Mouse (Mus musculus): Measurements from ENCODE around the gene Rgs3. TPM values are rescaled to one million over a fixed set of nuclear protein-coding genes. Genes with fewer than 3 reads are reported as not detected.

Rgs3 gene
- total and polyA plus RNA-seq, 3 experiments = not detected

DNA sequence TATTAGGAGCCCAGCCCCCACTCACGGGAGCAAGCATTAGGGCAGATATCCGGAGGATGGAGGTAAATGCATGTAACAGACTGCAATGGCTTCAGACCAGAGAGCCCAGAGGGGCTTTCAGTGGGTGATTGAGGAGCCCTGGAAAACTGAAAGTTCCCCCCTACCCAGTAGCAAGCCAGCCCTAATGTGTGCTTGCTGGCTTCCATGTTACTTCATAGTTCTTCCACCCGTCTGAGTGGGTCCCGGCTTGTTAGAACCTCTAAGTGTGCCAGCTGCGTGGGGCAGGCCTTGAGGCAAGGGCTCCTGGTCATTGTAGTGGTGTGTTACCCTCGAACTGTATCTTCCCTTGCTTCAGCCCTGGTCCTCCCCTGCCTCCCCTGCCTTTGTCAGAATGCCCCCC lies 168.8 kb downstream of the Rgs3 start:
- Histone ChIP-seq H3K79me2 (ENCODE audit: control insufficient read depth, insufficient read depth, low read length, poor library complexity) (no peaks in the 10 kb centered on the region), H3K36me3 (ENCODE audit: control insufficient read depth in 1 of 2, insufficient read depth in 2 of 2, low read length in 2 of 2) (no peaks in the 10 kb centered on the region), H3K27me3 (ENCODE audit: control insufficient read depth in 1 of 2, insufficient read depth in 2 of 2, low read length in 2 of 2) (no peaks in the 10 kb centered on the region), H3K4me3 (ENCODE audit: control insufficient read depth in 1 of 2, insufficient read depth in 1 of 2, low read depth in 2 of 2, low read length in 2 of 2) (no peak overlapping the region), H3K9me3 (replicated peaks; ENCODE audit: insufficient read depth, low read length) (no peaks in the 10 kb centered on the region), H3K9ac (ENCODE audit: control insufficient read depth, low read depth, low read length, poor library complexity, severe bottlenecking) (no peak overlapping the region), H3K4me1 (ENCODE audit: control insufficient read depth in 1 of 2, insufficient read depth in 2 of 2, low read length in 2 of 2) (no peaks in the 10 kb centered on the region), H3K27ac (ENCODE audit: control insufficient read depth, low read depth, low read length) (no peak overlapping the region)
- no peak for TF ChIP-seq EP300 (IDR thresholded peaks at IDR 0.05; ENCODE audit: low read depth in 1 of 2, low read length in 2 of 2)
- TF ChIP-seq TAL1 (IDR thresholded peaks at IDR 0.05; ENCODE audit: low read length) = no peak
- no peak for TF ChIP-seq USF2 (IDR thresholded peaks at IDR 0.05; ENCODE audit: borderline replicate concordance in 1 of 2, insufficient read depth in 1 of 2, low read depth in 1 of 2, low read length in 2 of 2)
- TF ChIP-seq ZNF384 (IDR thresholded peaks at IDR 0.05; ENCODE audit: low read depth, low read length) = no peak
- no peak for TF ChIP-seq USF1 (IDR thresholded peaks at IDR 0.05; ENCODE audit: low read depth, low read length)
- DNase-seq (ENCODE audit: low read depth, low spot score) = no peak

GRCm38 (mm10) chr4:62729191-62729590 lies 169.5 kb downstream of the Rgs3 start:
- no peaks in the 10 kb centered on the region for H3K4me1 ChIP-seq (ENCODE audit: control insufficient read depth in 1 of 2, insufficient read depth in 2 of 2, low read length in 2 of 2)
- H3K27ac ChIP-seq (ENCODE audit: control insufficient read depth, low read depth, low read length) = no peak overlapping the region
- no peaks in the 10 kb centered on the region for H3K9me3 ChIP-seq (replicated peaks; ENCODE audit: insufficient read depth, low read length)

GRCm38 (mm10) chr4:62729941-62730340 lies 170.3 kb downstream of the Rgs3 start:
- Histone ChIP-seq H3K9ac (ENCODE audit: control insufficient read depth, low read depth, low read length, poor library complexity, severe bottlenecking) (no peak overlapping the region), H3K9me3 (replicated peaks; ENCODE audit: insufficient read depth, low read length) (no peaks in the 10 kb centered on the region), H3K4me1 (ENCODE audit: control insufficient read depth in 1 of 2, insufficient read depth in 2 of 2, low read length in 2 of 2) (no peaks in the 10 kb centered on the region), H3K79me2 (ENCODE audit: control insufficient read depth, insufficient read depth, low read length, poor library complexity) (no peaks in the 10 kb centered on the region), H3K27ac (ENCODE audit: control insufficient read depth, low read depth, low read length) (no peak overlapping the region), H3K27me3 (ENCODE audit: control insufficient read depth in 1 of 2, insufficient read depth in 2 of 2, low read length in 2 of 2) (no peaks in the 10 kb centered on the region), H3K4me3 (ENCODE audit: control insufficient read depth in 1 of 2, insufficient read depth in 1 of 2, low read depth in 2 of 2, low read length in 2 of 2) (no peak overlapping the region), H3K36me3 (ENCODE audit: control insufficient read depth in 1 of 2, insufficient read depth in 2 of 2, low read length in 2 of 2) (no peaks in the 10 kb centered on the region)
- DNase-seq (ENCODE audit: low read depth, low spot score) = no peak
- TF ChIP-seq CHD1 (IDR thresholded peaks at IDR 0.05; ENCODE audit: low read depth, low read length) (no peak), SMC3 (IDR thresholded peaks at IDR 0.05; ENCODE audit: low read depth, low read length) (no peak), TCF12 (IDR thresholded peaks at IDR 0.05; ENCODE audit: low read depth, low read length) (no peak), MYB (IDR thresholded peaks at IDR 0.05; ENCODE audit: low read depth, low read length) (no peak)

More at GRCm38 (mm10) chr4:62729191-62729590, 169.5 kb downstream of the Rgs3 start:
- H3K9ac ChIP-seq (ENCODE audit: control insufficient read depth, low read depth, low read length, poor library complexity, severe bottlenecking) = no peak overlapping the region
- H3K27me3 ChIP-seq (ENCODE audit: control insufficient read depth in 1 of 2, insufficient read depth in 2 of 2, low read length in 2 of 2) = no peaks in the 10 kb centered on the region
- TF ChIP-seq RCOR1 (IDR thresholded peaks at IDR 0.05; ENCODE audit: low read depth, low read length) (no peak), CHD1 (IDR thresholded peaks at IDR 0.05; ENCODE audit: low read depth, low read length) (no peak), EP300 (IDR thresholded peaks at IDR 0.05; ENCODE audit: low read depth in 1 of 2, low read length in 2 of 2) (no peak), POLR2AphosphoS2 (IDR thresholded peaks at IDR 0.05; ENCODE audit: low read length) (no peak), TBP (IDR thresholded peaks at IDR 0.05; ENCODE audit: low read depth, low read length) (no peak), SMC3 (IDR thresholded peaks at IDR 0.05; ENCODE audit: low read depth, low read length) (no peak), SIN3A (IDR thresholded peaks at IDR 0.05; ENCODE audit: low read length) (no peak), ZMIZ1 (IDR thresholded peaks at IDR 0.05; ENCODE audit: low read depth, low read length) (no peak), ZKSCAN1 (IDR thresholded peaks at IDR 0.05; ENCODE audit: low read depth, low read length) (no peak), USF2 (IDR thresholded peaks at IDR 0.05; ENCODE audit: borderline replicate concordance in 1 of 2, insufficient read depth in 1 of 2, low read depth in 1 of 2, low read length in 2 of 2) (no peak)
- no peak overlapping the region for H3K4me3 ChIP-seq (ENCODE audit: control insufficient read depth in 1 of 2, insufficient read depth in 1 of 2, low read depth in 2 of 2, low read length in 2 of 2)
- no peak for DNase-seq (ENCODE audit: low read depth, low spot score)
- H3K36me3 ChIP-seq (ENCODE audit: control insufficient read depth in 1 of 2, insufficient read depth in 2 of 2, low read length in 2 of 2) = no peaks in the 10 kb centered on the region
- H3K79me2 ChIP-seq (ENCODE audit: control insufficient read depth, insufficient read depth, low read length, poor library complexity) = no peaks in the 10 kb centered on the region
